Comparison of ENCODE assay signal across 25 mouse cellular contexts in the genomic region with DNA sequence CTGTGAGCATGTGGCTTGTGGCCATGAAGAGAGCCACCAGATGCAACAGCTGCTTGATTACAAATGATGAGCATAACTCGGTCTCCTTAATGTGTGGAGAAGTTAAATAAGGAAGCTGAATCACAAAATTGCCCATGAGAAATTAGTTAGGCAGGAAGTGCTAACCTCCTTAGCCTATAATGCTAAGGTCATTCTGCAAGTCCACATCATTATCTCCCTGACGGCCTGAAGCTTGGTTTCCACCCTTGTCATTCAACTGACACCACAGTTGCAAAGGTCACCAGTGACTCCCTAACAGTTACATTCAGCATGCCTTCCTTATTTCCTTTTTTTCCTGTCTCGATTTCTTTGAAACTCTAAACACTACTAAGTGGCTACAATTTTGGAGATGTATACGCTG. TPM values are rescaled to one million over a fixed set of nuclear protein-coding genes. Genes with fewer than 3 reads are reported as not detected.
"Had no signal": no experiment of that assay in that cellular context is flagged by ENCODE, and none has a peak within 500 bp of the region (broad histone marks: within the 10 kb centered on the region; RNA-seq: fewer than 3 reads in every experiment).

No protein-coding gene starts in this region.

- H3K27me3 ChIP-seq: heart, embryonic 13.5 days; heart, embryonic 15.5 days; hindbrain, embryonic 13.5 days; hindbrain, embryonic 15.5 days; limb, embryonic 13.5 days; limb, embryonic 15.5 days; liver, embryonic 12.5 days had no signal

- H3K4me3 ChIP-seq: heart, adult 2 months; heart, embryonic 13.5 days; heart, embryonic 15.5 days; hindbrain, embryonic 13.5 days; hindbrain, embryonic 15.5 days; layer of hippocampus, adult 2 months; limb, embryonic 13.5 days; limb, embryonic 15.5 days; liver, embryonic 12.5 days had no signal

- ATAC-seq: hindbrain, postnatal 0 days; intestine, embryonic 16.5 days; liver, embryonic 12.5 days had no signal

- DNase-seq: gastrocnemius, postnatal 14 days; gastrocnemius, postnatal 36 days; heart, adult 11 months; heart, adult 2 months; heart, postnatal 14 days; heart, postnatal 36 days; kidney, adult 11 months; kidney, adult 2 months; kidney, postnatal 10 days; kidney, postnatal 25 days; layer of hippocampus, adult 9-11 months; layer of hippocampus, postnatal 36 days; left cerebral cortex, postnatal 4 days had no signal

- H3K36me3 ChIP-seq: heart, embryonic 13.5 days; heart, embryonic 15.5 days; hindbrain, embryonic 13.5 days; hindbrain, embryonic 15.5 days; limb, embryonic 13.5 days; limb, embryonic 15.5 days; liver, embryonic 12.5 days had no signal

RNA-seq across cellular contexts. Expression of gene AI593442, which starts 55.7 kb away (rescaled TPM):
- total RNA-seq: hematopoietic stem cell, adult 5-6 weeks; liver, adult 2 months had no signal
- polyA plus RNA-seq: liver, adult 2 months; liver, embryonic 12.5 days had no signal
